Mouse (Mus musculus) thymus, postnatal 25 days (tissue): Measurements from ENCODE around the gene Smim26.

Source experiments
- DNase-seq: peaks from one replicate; pipeline ENCODE4 v3.0.0; 2022

The Smim26 gene

GRCm38 (mm10) chr2:144637671-144638395 lies 44.0 kb downstream of the Smim26 start:
- no peak for DNase-seq

- no peak for DNase-seq
Measured at GRCm38 (mm10) chr2:144638719-144639118, 44.9 kb downstream of the Smim26 start.

DNA sequence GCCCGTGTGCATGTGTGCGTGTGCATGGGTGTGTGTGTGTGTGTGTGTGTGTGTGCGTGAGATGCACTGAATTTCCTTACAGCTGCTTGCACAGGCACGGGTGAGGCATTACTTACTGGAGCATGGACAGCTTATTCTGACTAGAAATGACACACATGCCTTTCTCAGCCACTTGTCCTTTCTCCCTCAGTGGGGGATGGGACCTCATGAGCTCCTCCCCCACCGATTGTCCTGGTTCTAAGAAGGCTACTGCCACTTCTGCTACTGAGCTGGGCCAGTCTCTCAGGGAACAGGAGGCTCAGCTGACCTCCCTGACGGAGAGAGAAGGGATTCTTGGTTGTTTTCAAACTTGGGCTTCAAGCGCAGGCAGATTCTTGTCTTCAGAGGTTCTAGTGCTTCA lies 46.2 kb downstream of the Smim26 start:
- no peak for DNase-seq

DNA sequence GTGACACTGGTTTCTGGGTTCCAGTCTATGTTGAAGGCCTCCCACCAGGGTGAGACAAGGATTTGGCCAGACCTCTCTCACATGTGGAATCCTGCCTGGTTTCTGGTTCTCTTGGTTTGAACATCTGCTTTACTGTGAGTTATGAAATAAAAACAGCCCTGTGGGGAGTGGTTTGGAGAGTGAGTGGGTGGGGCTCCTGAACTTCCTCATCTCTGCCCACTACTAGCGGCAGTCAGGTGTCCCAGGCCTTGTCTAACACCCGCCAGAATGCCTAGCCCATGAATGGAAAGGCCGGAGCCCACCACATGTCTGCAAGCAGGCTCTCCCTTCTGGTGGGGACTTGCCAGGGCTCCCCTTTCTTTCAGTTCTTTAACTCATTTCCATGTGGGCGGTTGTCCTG lies 48.1 kb downstream of the Smim26 start:
- no peak for DNase-seq
